ENCODE assay signal across 14 mouse cellular contexts in the genomic region with DNA sequence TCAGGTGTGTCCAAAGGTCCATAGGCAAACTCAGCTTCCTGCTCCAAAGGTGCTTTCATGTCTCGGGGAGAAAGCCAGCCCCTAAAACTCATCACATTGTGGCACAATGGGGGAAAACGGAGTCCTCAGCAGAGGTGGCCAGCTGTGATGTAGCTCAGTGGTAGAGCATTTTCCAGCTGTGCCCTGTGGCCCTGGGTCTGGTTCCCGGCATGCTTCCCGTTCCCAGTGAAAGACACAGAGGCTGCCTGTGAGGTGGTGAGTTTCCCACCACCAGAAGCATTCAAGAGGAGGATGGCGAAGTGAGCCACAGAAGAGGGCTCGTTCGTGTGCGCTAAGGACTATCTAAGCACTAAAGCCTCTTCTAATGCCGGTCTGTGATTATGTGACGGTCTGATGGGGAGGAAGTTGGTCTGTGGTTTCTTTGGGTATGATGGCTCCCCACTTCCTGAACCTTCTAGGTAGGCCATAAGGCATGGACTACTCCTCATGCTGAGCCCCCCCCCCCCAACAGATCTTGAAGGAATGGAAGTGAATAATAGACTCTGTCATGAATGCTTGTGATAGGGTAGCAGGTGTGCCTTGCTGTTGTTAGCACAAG. TPM values are rescaled to one million over a fixed set of nuclear protein-coding genes. Genes with fewer than 3 reads are reported as not detected.
A peak's percentile ranks its signal among the peaks of the same experiment; 100 is the strongest.
DNase-seq lines count a peak whose midpoint lies in the region; ATAC-seq lines count a peak whose summit lies in the region.
"Had no signal": no experiment of that assay in that cellular context is flagged by ENCODE, and none has a peak within 500 bp of the region (broad histone marks: within the 10 kb centered on the region; RNA-seq: fewer than 3 reads in every experiment).

No protein-coding gene starts in this region.

- H3K4me3 ChIP-seq in forebrain, embryonic 10.5 days: no peak overlapping the region
- no peak overlapping the region for H3K4me3 ChIP-seq in forebrain, embryonic 13.5 days
- H3K4me3 ChIP-seq in macrophage (ENCODE audit: inconsistent target): peak overlapping the region; percentile 85
- no peak overlapping the region for H3K4me3 ChIP-seq in hindbrain, embryonic 16.5 days (ENCODE audit: low read length)
- H3K4me3 ChIP-seq: hindbrain, embryonic 12.5 days; midbrain, embryonic 12.5 days had no signal

- H3K9me3 ChIP-seq in forebrain, embryonic 10.5 days: no peaks in the 10 kb centered on the region
- 0 out of 2 replicates have a peak, but pooled peaks cover 3% of the 10 kb centered on the region for H3K9me3 ChIP-seq in forebrain, embryonic 13.5 days (replicated peaks)
- no peaks in the 10 kb centered on the region for H3K9me3 ChIP-seq in hindbrain, embryonic 16.5 days (ENCODE audit: control insufficient read depth, low read length)
- H3K9me3 ChIP-seq: hindbrain, embryonic 12.5 days had no signal

- 89% methylated on average over 10 of the region's 10 CpGs for WGBS in forebrain, embryonic 10.5 days
- 84% methylated on average over 10 of the region's 10 CpGs for WGBS in forebrain, embryonic 13.5 days
- WGBS in macrophage (ENCODE audit: missing documents): 16% methylated on average over 10 of the region's 10 CpGs
- WGBS in hindbrain, embryonic 16.5 days: 81% methylated on average over 10 of the region's 10 CpGs

- peaks cover 46% of the 10 kb centered on the region for H3K4me1 ChIP-seq in forebrain, embryonic 10.5 days
- peaks cover 14% of the 10 kb centered on the region for H3K4me1 ChIP-seq in forebrain, embryonic 13.5 days
- peaks cover 12% of the 10 kb centered on the region for H3K4me1 ChIP-seq in hindbrain, embryonic 16.5 days (ENCODE audit: control insufficient read depth, insufficient read depth, low read depth, low read length)

- H3K9ac ChIP-seq in forebrain, embryonic 13.5 days: no peak overlapping the region
- no peak overlapping the region for H3K9ac ChIP-seq in hindbrain, embryonic 16.5 days (ENCODE audit: low read depth, low read length)
- H3K9ac ChIP-seq: hindbrain, embryonic 12.5 days; liver, embryonic 14.5 days; midbrain, embryonic 12.5 days had no signal

- no peaks in the 10 kb centered on the region for H3K36me3 ChIP-seq in forebrain, embryonic 10.5 days (replicated peaks)
- H3K36me3 ChIP-seq in forebrain, embryonic 13.5 days (ENCODE audit: poor library complexity, severe bottlenecking): no peaks in the 10 kb centered on the region
- H3K36me3 ChIP-seq in macrophage (ENCODE audit: inconsistent target): peaks cover 11% of the 10 kb centered on the region; the same call in 1 of the 2 replicates
- no peaks in the 10 kb centered on the region for H3K36me3 ChIP-seq in hindbrain, embryonic 16.5 days (ENCODE audit: control insufficient read depth, insufficient read depth, low read length)
- H3K36me3 ChIP-seq: hindbrain, embryonic 12.5 days; midbrain, embryonic 12.5 days had no signal

- H3K27ac ChIP-seq in forebrain, embryonic 10.5 days: peak overlapping the region; percentile 90; the same call in 1 of the 2 replicates
- no peak overlapping the region for H3K27ac ChIP-seq in forebrain, embryonic 13.5 days
- peak overlapping the region; percentile 100 for H3K27ac ChIP-seq in macrophage
- no peak overlapping the region for H3K27ac ChIP-seq in hindbrain, embryonic 16.5 days (ENCODE audit: low read depth, low read length)
- H3K27ac ChIP-seq: hindbrain, embryonic 12.5 days; liver, embryonic 14.5 days; midbrain, embryonic 12.5 days had no signal

- H3K4me2 ChIP-seq in forebrain, embryonic 13.5 days: no peak overlapping the region
- H3K4me2 ChIP-seq in hindbrain, embryonic 16.5 days (ENCODE audit: low read length): no peak overlapping the region
- H3K4me2 ChIP-seq: heart, embryonic 11.5 days; hindbrain, embryonic 12.5 days; midbrain, embryonic 12.5 days had no signal

- peaks cover 89% of the 10 kb centered on the region for H3K79me2 ChIP-seq in macrophage (ENCODE audit: inconsistent target)

- no peak for ATAC-seq in forebrain, embryonic 13.5 days
- no peak for ATAC-seq in hindbrain, embryonic 16.5 days

- no peak for DNase-seq in forebrain, embryonic 10.5 days (ENCODE audit: extremely low spot score, low spot score)
- peak; percentile 32 for DNase-seq in thymus, postnatal 0 days (ENCODE audit: low spot score)
- DNase-seq in thymus, postnatal 25 days: no peak
- DNase-seq in adipocyte (ENCODE audit: low spot score): no peak
- DNase-seq in adrenal gland, adult 2 months: no peak
- DNase-seq: cerebellum, postnatal 25 days had no signal

- no peaks in the 10 kb centered on the region; the same call in 1 of the 2 replicates for H3K27me3 ChIP-seq in forebrain, embryonic 10.5 days (ENCODE audit: poor library complexity, severe bottlenecking)
- no peaks in the 10 kb centered on the region for H3K27me3 ChIP-seq in forebrain, embryonic 13.5 days
- no peaks in the 10 kb centered on the region for H3K27me3 ChIP-seq in hindbrain, embryonic 16.5 days (replicated peaks; ENCODE audit: control insufficient read depth, insufficient read depth, low read length)
- H3K27me3 ChIP-seq: hindbrain, embryonic 12.5 days had no signal

RNA-seq across cellular contexts. Expression of a gene that starts 6.4 kb away (rescaled TPM):
- polyA plus RNA-seq in forebrain, embryonic 10.5 days (2016; fragmentation: Nextera tagmentation; extraction: Ambion mirVana): 8.9 and 10.5 TPM in 2 replicates
- polyA plus RNA-seq in forebrain, embryonic 13.5 days (2015; fragmentation: Nextera tagmentation; extraction: Ambion mirVana): 4.7 and 4.8 TPM in 2 replicates
- polyA plus RNA-seq in thymus, postnatal 0 days (2015; fragmentation: Nextera tagmentation; extraction: Ambion mirVana): 62.4 and 63.4 TPM in 2 replicates
- total RNA-seq in macrophage (2018; cell fraction: chromatin; rRNA removed): 100 to 1,000 TPM; 210 to 782 (median 351) TPM
- 100 to 1,000 TPM; 618 to 855 (median 766) TPM for total RNA-seq in macrophage (2018; cell fraction: cytosol; rRNA removed)
- total RNA-seq in macrophage (2018; cell fraction: nucleus; rRNA removed): 100 to 1,000 TPM; 235 to 578 (median 364) TPM
- 672 to 1,184 TPM (median 744 TPM) in 3 replicates for polyA plus RNA-seq in macrophage (2018)
- polyA plus RNA-seq in hindbrain, embryonic 16.5 days (2015; fragmentation: Nextera tagmentation; extraction: Ambion mirVana): 9.0 and 10.2 TPM in 2 replicates
- 10 to 100 TPM; 32.2 to 56.3 TPM for total RNA-seq in adrenal gland, adult 2 months (2021)
- polyA plus RNA-seq in adrenal gland, adult 2 months (2012; rRNA removed): 38.9 and 41.9 TPM in 2 replicates

RNA-seq across cellular contexts. Expression of a gene that starts 29.1 kb away (rescaled TPM):
- polyA plus RNA-seq in forebrain, embryonic 10.5 days (2016; fragmentation: Nextera tagmentation; extraction: Ambion mirVana): 0.11 and 0.30 TPM in 2 replicates
- 0.62 and 0.89 TPM in 2 replicates for polyA plus RNA-seq in forebrain, embryonic 13.5 days (2015; fragmentation: Nextera tagmentation; extraction: Ambion mirVana)
- polyA plus RNA-seq in thymus, postnatal 0 days (2015; fragmentation: Nextera tagmentation; extraction: Ambion mirVana): 0.14 and 0.23 TPM in 2 replicates
- 1 to 10 TPM in 21 of 26 experiments, under 1 TPM in 3, not detected in 2; 0.78 to 6.6 (median 1.7) TPM for total RNA-seq in macrophage (2018; cell fraction: chromatin; rRNA removed)
- total RNA-seq in macrophage (2018; cell fraction: cytosol; rRNA removed): under 1 TPM in 21 of 26 experiments, not detected in 5; 0.14 to 0.74 (median 0.26) TPM
- 1 to 10 TPM in 18 of 26 experiments, under 1 TPM in 6, not detected in 2; 0.64 to 7.8 (median 1.4) TPM for total RNA-seq in macrophage (2018; cell fraction: nucleus; rRNA removed)
- 0.20 to 0.46 TPM (median 0.26 TPM) in 3 replicates for polyA plus RNA-seq in macrophage (2018)
- 0.29 and 0.36 TPM in 2 replicates for polyA plus RNA-seq in hindbrain, embryonic 16.5 days (2015; fragmentation: Nextera tagmentation; extraction: Ambion mirVana)
- total RNA-seq in adrenal gland, adult 2 months (2021): under 1 TPM; 0.23 to 0.24 TPM
- 0.25 and 0.49 TPM in 2 replicates for polyA plus RNA-seq in adrenal gland, adult 2 months (2012; rRNA removed)
- polyA plus RNA-seq: heart, embryonic 11.5 days; kidney, postnatal 0 days; liver, embryonic 14.5 days had no signal

RNA-seq across cellular contexts. Expression of a gene that starts 47.6 kb away (rescaled TPM):
- 12.5 and 13.7 TPM in 2 replicates for polyA plus RNA-seq in forebrain, embryonic 10.5 days (2016; fragmentation: Nextera tagmentation; extraction: Ambion mirVana)
- 14.1 and 14.8 TPM in 2 replicates for polyA plus RNA-seq in forebrain, embryonic 13.5 days (2015; fragmentation: Nextera tagmentation; extraction: Ambion mirVana)
- 11.8 and 13.9 TPM in 2 replicates for polyA plus RNA-seq in thymus, postnatal 0 days (2015; fragmentation: Nextera tagmentation; extraction: Ambion mirVana)
- 10 to 100 TPM in 12 of 26 experiments, 1 to 10 TPM in 14; 2.6 to 16.6 (median 8.5) TPM for total RNA-seq in macrophage (2018; cell fraction: chromatin; rRNA removed)
- 10 to 100 TPM in 3 of 26 experiments, 1 to 10 TPM in 23; 2.7 to 10.6 (median 7.1) TPM for total RNA-seq in macrophage (2018; cell fraction: cytosol; rRNA removed)
- total RNA-seq in macrophage (2018; cell fraction: nucleus; rRNA removed): 10 to 100 TPM in 5 of 26 experiments, 1 to 10 TPM in 21; 2.1 to 14.7 (median 7.6) TPM
- polyA plus RNA-seq in macrophage (2018): 5.0 to 8.4 TPM (median 7.3 TPM) in 3 replicates
- polyA plus RNA-seq in hindbrain, embryonic 16.5 days (2015; fragmentation: Nextera tagmentation; extraction: Ambion mirVana): 17.3 and 18.7 TPM in 2 replicates
- 10 to 100 TPM; 12.9 to 25.6 TPM for total RNA-seq in adrenal gland, adult 2 months (2021)
- polyA plus RNA-seq in adrenal gland, adult 2 months (2012; rRNA removed): 25.5 and 29.3 TPM in 2 replicates

RNA-seq across cellular contexts. Expression of a gene that starts 47.7 kb away (rescaled TPM):
- polyA plus RNA-seq in forebrain, embryonic 10.5 days (2016; fragmentation: Nextera tagmentation; extraction: Ambion mirVana): 8.1 and 8.3 TPM in 2 replicates
- polyA plus RNA-seq in forebrain, embryonic 13.5 days (2015; fragmentation: Nextera tagmentation; extraction: Ambion mirVana): 3.6 and 5.5 TPM in 2 replicates
- polyA plus RNA-seq in thymus, postnatal 0 days (2015; fragmentation: Nextera tagmentation; extraction: Ambion mirVana): 8.4 and 10.5 TPM in 2 replicates
- 1 to 10 TPM in 11 of 26 experiments, under 1 TPM in 7, not detected in 8; 0.22 to 5.6 (median 1.4) TPM for total RNA-seq in macrophage (2018; cell fraction: chromatin; rRNA removed)
- 10 to 100 TPM in 3 of 26 experiments, 1 to 10 TPM in 23; 4.2 to 11.7 (median 7.5) TPM for total RNA-seq in macrophage (2018; cell fraction: cytosol; rRNA removed)
- 1 to 10 TPM; 1.3 to 7.1 (median 4.1) TPM for total RNA-seq in macrophage (2018; cell fraction: nucleus; rRNA removed)
- 6.6 to 12.3 TPM (median 8.4 TPM) in 3 replicates for polyA plus RNA-seq in macrophage (2018)
- 7.0 and 8.4 TPM in 2 replicates for polyA plus RNA-seq in hindbrain, embryonic 16.5 days (2015; fragmentation: Nextera tagmentation; extraction: Ambion mirVana)
- 100 to 1,000 TPM; 390 to 465 TPM for total RNA-seq in adrenal gland, adult 2 months (2021)
- 96.6 and 123 TPM in 2 replicates for polyA plus RNA-seq in adrenal gland, adult 2 months (2012; rRNA removed)

Comparison
In these comparisons a context has a peak if more than half of its experiments do, and no peak if none do; other contexts are left out.
1. H3K27ac ChIP-seq: peak in forebrain, embryonic 10.5 days (single experiment) and macrophage (single experiment); none in forebrain, embryonic 13.5 days (single experiment) and hindbrain, embryonic 16.5 days (single experiment).
2. RNA of a gene that starts 6.4 kb away (polyA plus RNA-seq): 672 to 1,184 TPM in macrophage; 62.4 to 63.4 TPM in thymus, postnatal 0 days, 38.9 to 41.9 TPM in adrenal gland, adult 2 months, 8.9 to 10.5 TPM in forebrain, embryonic 10.5 days, 9.0 to 10.2 TPM in hindbrain, embryonic 16.5 days and 4.7 to 4.8 TPM in forebrain, embryonic 13.5 days; every median in the first group is over 10 times any median in the second.